In genomic region chr11:100737105-100737733, GRCm38 (mm10) we compare ENCODE assay signal across 1 mouse cellular context.
TF ChIP-seq lines count a peak whose summit lies in the region.

No protein-coding gene starts in this region.

TF ChIP-seq in ES-E14, 5 proteins besides CTCF, POLR2A, EP300 and RAD21 (continued from another document):
- TF ChIP-seq ZNF384 (IDR thresholded peaks at IDR 0.05; ENCODE audit: low read depth, low read length) (no peak), HCFC1 (IDR thresholded peaks at IDR 0.05; ENCODE audit: borderline replicate concordance, insufficient read depth, low read length) (no peak), MAFK (IDR thresholded peaks at IDR 0.05; ENCODE audit: insufficient read depth, low read depth, low read length) (no peak)
